Mouse (Mus musculus): Measurements from ENCODE around the gene Gns. TPM values are rescaled to one million over a fixed set of nuclear protein-coding genes. Genes with fewer than 3 reads are reported as not detected.

Gns gene
- total RNA-seq, 2 experiments from 2014 or later = 64.2 to 74.3 TPM

Other genes with a start within 250 kb of the Gns start
- gene Tbc1d30, start 13.8 kb upstream of the Gns start, total RNA-seq (2021) = 1 to 10 TPM; 1.8 to 2.2 TPM
- gene Rassf3, start 111.3 kb downstream of the Gns start, total RNA-seq (2021) = 100 to 1,000 TPM; 120 to 125 TPM
- 10 to 100 TPM; 20.4 to 24.3 TPM for gene Tbk1, start 221.7 kb downstream of the Gns start, total RNA-seq (2021)